Mouse (Mus musculus) frontal cortex, postnatal 14 days (tissue): ENCODE measurements at regions not wholly inside any gene's neighbourhood (a gene's known extent, or its start where the extent isn't known, plus 50 kb on each side); places are given as distances from the start of the nearest gene placed in this dataset.

ENCODE experiments used
- DNase-seq, 2 experiments: peaks; one replicate each; pipeline ENCODE4 v3.0.0; 2022; ENCODE audit warnings: low spot score in 2 of 2

DNA sequence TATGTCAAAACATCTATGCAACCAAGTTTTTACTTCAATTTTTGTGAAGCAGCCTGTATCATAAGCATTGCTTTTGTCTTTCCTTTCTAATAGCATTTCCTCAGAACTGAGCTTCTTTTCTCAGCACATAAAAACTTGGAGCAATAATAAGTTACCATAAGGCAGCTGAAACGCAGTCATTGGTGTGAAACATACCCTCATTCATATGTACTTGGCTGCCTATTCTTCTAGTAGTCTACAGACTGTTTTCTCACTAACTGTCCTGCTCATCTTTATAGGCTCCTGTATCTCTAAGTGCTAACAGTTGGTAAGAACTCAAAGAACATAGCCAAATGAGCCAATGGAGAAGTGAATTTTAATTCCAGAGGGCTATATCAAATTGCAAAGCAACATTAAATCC lies 454.6 kb upstream of the Ptprd start:
- no peak for DNase-seq

DNA sequence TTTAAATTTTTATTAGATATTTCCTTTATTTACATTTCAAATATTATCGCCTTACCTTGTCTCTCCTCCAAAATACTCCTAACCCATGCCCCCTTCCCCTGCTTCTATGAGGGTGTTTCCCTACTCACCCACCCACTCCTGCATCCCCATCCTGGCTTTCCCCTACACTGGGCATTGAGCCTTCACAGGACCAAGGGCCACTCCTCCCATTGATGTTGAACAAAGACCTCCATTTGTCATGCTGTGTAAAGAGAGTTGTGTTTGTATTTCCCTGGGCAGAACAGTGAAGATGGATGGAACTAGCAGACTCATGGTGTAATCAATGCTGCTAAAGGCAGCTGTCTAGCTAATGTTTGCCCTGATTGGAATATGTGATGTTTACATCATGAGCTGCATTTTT lies 431.0 kb upstream of the Ptprd start:
- DNase-seq: no peak

DNA sequence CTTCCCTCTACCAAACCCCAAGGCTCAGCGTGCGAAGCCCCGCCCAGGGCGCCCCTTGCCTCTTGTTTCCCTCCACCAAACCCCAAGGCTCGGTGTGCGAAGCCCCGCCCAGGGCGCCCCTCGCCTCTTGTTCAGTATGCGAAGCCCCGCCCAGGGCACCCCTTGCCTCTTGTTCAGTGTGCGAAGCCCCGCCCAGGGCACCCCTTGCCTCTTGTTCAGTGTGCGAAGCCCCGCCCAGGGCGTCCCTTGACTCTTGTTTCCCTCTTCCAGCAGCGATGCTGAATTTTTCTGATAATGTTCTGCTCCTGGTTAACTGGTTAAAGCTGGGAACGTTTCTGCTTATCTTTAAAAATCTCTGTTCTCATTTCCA lies 394.7 kb upstream of the Ptprd start:
- DNase-seq: peak in 1 of 2 experiments; percentile 10

DNA sequence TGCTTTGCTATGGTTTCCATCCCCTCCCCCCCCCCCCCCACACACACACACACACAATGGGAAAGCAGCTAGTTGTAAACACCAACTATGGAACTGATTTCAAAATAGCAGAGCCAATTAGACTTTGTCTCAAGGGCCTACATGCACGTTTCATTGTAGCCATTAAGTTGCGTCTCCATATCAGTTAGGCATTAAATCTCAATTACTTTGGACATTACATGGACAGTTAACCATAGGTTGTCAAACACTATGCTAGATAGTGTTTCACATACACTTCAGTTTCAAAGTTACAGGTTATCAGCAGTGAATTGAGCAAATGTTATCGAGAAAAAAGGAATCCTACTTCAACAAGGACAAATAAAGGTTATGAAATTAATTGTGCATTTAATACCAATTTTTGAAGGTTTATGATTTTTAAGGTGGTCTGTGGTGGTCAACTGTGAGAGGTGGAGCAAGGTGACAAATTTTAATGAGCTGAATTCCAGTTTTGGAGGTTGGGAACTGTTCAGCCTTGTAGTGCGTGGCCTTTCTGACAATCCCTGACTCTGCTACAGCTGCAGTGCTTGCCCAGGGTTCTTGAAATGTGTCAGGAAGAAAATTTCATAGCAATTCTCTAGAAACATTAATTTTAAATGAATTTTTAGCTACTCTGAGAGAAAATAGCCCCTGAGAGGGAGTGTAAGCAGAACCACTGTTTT lies 394.2 kb upstream of the Ptprd start:
- DNase-seq: no peak

DNA sequence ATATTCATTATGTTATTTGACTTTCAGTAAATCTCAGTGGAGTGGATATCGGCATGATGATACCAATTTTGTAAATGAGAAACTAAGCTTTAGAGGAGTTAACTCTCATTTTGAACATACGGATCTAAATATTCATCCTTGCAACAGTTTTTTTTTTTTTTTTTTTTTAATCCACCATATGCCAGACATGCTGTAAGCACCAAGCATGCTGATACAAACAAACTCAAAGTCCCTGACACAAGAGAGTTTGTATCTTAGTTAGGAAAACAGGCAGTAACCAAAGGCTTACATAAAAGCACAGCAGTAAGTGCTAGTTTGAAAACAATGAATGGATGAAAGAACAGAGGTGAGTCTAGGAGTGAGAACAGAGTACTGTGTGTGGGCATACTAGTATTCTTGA lies 369.8 kb upstream of the Ptprd start:
- DNase-seq: no peak

DNA sequence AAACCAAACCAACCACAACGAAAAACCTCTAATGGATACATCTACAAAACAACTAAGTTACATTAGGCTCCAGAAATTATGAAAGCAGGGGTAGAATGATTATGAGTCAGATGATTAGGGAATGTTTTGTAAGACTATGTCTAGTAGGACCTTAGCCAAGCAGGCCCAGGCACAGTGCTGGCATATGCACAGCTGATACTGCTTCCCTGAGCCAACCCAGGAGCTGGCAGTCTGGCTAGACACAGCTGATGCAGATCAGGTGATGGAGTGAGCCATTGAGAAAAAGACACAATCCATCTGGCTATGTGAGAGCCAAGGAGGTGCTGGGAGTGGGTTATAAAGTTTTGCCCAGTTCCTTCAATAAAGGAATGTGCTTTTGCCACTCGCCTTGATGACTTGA lies 353.6 kb upstream of the Ptprd start:
- DNase-seq: no peak
